Mouse (Mus musculus) gonadal fat pad, adult 2 months (tissue): ENCODE measurements around the gene Lmbr1l. TPM values are rescaled to one million over a fixed set of nuclear protein-coding genes. Genes with fewer than 3 reads are reported as not detected.
"Not testable (repeated sequence)": the region's sequence is repeated elsewhere in the genome, so short reads cannot be mapped to it uniquely, and the experiment has no call there.

ENCODE experiments used
- DNase-seq: peaks from one replicate; pipeline ENCODE4 v3.0.0-alpha.2; 2012; ENCODE audit warnings: low read depth
- polyA plus RNA-seq: library from polyadenylated mRNA; depleted of rRNA; stranded (reverse); fragments of >200 nt; gene quantifications from 2 replicates; pipeline ENCODE4 v1.2.3, GENCODE M21; 2012

Gene Lmbr1l
- polyA plus RNA-seq, 1 experiment, result 37.5 TPM

- no peak for DNase-seq
Observed at GRCm38 (mm10) chr15:98934217-98934839, 16.3 kb upstream of the Lmbr1l start, which contains the start of gene Tuba1b. Gene Tuba1b, minus strand, starts transcription at chr15:98934565.

DNA sequence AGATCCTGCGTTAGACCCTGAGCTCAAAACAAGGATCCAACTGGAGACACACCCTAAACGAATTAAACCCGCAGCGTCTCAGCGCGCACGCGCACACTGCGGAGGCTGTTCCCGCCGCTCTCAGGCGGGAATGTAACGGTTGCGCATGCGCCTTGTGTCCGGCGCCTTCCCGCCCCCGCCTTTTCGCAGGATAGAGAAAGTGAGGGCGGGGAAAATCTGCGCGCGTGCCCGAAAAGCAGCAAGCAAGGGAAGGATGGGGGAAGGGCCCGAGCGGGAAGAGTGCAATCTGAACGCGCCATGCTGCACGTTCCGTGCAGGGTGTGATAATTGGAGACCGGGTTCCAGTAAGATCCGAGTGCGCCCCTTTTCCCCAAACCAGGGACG lies 15.8 kb upstream of the Lmbr1l start:
- DNase-seq, result no peak

DNA sequence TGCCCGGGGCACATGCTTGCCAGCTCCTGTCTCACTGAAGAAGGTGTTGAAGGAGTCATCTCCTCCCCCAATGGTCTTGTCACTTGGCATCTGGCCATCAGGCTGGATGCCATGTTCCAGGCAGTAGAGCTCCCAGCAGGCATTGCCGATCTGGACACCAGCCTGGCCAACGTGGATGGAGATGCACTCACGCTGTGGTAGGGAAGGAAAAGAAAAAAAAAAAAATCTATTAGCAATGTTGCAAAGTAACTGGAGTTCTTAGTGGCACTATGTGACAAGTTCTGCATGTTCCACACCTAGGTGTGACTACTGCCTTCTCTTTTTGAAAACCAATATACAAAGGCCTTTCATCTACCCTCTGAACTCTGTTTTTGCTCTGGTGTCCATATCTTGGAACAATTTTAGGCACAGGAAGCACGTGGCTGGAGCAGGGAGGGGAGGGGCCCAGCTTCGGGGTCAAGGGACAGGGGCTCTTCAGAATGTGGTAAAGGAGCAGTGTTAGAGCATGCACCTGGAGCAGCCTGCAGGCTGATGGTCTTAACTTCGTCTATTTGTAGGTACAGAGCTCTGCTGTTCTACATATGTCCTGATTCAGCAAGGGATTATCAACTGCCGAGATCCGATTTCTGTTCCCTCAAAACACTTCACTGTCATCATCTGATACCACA lies 15.1 kb upstream of the Lmbr1l start:
- not testable (repeated sequence) for DNase-seq

DNA sequence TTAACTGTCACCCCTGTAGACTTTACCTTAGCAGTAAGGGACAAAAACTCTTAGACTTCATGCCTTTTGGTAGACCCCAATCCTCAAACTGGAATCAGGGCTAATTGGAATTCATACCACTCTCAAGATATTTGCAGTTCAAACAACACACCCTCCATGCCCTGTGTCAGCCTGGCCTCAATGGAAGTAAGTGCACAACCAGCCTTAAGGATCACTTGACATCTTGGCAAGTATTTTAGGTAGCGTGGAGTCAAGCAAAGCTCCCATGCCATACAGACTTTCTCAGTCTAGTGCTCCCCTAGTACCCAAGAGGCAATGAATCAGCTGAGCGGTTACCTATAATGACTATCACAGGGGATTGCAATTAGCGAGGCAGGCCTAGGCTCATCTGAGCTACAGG lies 13.0 kb upstream of the Lmbr1l start:
- no peak for DNase-seq

- no peak for DNase-seq
Observed at GRCm38 (mm10) chr15:98930017-98930734, 12.1 kb upstream of the Lmbr1l start.

- DNase-seq, result no peak
Observed at GRCm38 (mm10) chr15:98928598-98929240, 10.7 kb upstream of the Lmbr1l start.

- no peak for DNase-seq
Observed at GRCm38 (mm10) chr15:98927566-98927965, 9.5 kb upstream of the Lmbr1l start.

DNA sequence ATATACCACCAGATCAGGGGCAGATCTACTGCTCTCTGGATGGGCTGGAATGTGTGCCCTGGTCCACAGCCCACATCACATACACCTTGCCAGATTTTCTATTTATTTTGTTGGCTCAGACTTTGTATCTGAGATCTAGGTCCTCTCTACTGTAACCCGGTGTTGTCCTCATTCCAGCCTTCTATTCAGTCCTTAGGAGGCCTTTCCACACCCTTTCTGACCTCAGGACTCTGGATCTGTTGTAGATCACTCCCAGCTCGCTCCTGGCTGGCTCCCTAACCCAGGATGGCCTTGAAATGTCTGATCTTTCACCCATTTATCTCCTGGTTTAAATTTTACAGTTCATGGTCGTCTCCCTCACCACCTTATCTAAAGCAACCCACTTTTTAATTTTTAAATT lies 6.7 kb upstream of the Lmbr1l start:
- no peak for DNase-seq

DNA sequence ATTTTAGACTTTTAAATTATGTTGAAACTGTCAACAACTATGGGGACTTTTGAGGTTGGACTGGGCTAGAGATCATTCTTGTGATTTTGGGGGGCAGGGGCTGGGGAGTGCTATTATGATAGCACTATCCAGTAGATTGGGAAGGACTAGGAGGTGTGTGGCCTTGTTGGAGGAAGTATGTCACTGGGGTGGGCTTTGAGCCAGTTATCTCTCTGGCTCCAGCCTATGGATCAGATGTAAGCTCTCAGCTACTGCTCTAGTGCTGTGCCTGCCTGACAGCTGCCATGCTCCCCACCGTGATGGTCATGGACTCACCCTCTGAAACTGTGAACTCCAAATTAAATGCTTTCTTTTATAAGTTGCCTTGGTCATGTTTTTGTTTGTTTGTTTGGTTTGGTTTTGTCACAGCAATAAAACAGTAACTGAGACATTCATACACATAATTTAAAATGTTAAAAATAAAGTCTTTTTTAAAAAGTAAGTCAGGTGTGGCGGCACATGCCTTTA lies 5.1 kb upstream of the Lmbr1l start:
- no peak for DNase-seq

DNA sequence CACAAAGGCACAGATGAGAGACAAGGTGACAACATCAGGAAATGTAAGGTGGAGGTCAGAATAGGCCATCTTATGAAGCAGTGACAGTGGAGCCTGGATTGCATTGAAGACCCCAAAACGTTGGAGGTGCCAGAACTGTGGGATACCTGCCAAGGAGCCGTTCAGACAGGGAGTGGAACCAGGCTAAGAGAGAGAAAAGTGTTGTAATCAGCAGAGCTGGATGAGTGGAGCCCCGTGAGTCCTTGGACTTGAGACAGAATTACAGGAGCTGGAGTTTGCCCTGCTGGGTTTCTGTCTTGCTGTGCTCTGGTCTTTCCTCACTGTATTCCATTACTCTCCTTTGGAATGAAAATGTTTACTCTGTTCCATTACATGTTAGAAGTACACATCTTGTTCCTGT lies 4.5 kb upstream of the Lmbr1l start:
- DNase-seq, result no peak

DNA sequence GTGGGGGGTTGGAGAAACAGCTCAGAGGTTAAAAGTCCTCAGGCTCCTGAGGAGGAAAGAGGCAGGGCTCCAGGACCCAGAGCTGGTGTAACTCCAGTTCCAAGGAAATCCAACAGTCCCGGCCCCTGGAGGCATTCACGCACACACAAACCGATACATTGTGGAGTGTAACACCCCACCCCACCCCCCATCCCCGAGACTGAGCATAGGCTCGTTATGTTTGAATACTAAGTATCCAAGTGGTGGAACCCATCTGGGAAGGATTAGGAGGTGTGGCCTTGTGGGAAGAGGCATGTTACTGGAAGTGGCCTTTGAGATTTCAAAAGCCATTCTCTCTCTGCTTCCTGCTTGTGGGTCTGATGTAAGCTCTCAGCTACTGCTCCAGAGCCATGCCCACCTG lies 3.5 kb upstream of the Lmbr1l start:
- no peak for DNase-seq

GRCm38 (mm10) chr15:98918499-98918895 lies 466 bp upstream of the Lmbr1l start:
- not testable (repeated sequence) for DNase-seq

GRCm38 (mm10) chr15:98917091-98917490 lies 940 bp downstream of the Lmbr1l start:
- DNase-seq, result no peak

GRCm38 (mm10) chr15:98916016-98916415 lies 2.0 kb downstream of the Lmbr1l start:
- no peak for DNase-seq

GRCm38 (mm10) chr15:98914903-98915302 lies 3.1 kb downstream of the Lmbr1l start:
- DNase-seq, result no peak

- DNase-seq, result no peak
Observed at GRCm38 (mm10) chr15:98904692-98905091, 13.3 kb downstream of the Lmbr1l start.

DNA sequence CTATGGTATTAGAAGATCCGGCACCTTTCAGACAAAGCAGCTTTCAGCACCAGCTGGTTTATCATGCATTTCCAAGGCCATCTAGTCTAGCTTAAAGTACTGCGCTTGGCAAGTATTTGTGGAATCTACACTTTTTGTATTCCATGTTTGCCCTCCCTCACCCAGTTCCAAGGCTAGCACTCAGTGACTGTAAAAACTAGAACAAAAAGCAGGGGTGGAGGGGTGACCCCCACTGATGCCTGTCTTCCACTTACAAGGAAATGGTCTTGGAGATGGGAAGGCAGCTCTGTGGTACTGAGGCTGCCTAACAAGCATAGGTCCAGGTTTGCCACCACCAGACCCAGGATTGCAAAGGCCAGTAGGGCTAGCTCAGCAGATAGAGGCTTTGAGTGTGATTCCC lies 15.4 kb downstream of the Lmbr1l start:
- DNase-seq, result no peak

DNA sequence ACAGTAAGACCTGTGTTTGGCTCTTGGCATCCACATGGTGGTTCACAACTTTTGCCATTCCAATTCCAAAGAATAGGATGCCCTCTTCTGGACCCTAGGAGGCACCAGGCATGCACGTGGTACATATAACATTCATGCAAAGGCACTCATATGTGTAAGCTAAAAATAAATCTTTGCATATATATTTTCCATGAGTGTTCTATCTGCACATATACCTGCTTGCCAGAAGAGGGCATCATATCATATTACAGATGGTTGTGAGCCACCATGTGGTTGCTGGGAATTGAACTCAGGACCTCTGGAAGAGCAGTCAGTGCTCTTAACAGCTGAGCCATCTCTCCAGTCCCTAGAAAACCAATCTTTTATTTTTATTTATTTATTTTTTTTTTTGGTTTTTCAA lies 16.5 kb downstream of the Lmbr1l start:
- no peak for DNase-seq

DNA sequence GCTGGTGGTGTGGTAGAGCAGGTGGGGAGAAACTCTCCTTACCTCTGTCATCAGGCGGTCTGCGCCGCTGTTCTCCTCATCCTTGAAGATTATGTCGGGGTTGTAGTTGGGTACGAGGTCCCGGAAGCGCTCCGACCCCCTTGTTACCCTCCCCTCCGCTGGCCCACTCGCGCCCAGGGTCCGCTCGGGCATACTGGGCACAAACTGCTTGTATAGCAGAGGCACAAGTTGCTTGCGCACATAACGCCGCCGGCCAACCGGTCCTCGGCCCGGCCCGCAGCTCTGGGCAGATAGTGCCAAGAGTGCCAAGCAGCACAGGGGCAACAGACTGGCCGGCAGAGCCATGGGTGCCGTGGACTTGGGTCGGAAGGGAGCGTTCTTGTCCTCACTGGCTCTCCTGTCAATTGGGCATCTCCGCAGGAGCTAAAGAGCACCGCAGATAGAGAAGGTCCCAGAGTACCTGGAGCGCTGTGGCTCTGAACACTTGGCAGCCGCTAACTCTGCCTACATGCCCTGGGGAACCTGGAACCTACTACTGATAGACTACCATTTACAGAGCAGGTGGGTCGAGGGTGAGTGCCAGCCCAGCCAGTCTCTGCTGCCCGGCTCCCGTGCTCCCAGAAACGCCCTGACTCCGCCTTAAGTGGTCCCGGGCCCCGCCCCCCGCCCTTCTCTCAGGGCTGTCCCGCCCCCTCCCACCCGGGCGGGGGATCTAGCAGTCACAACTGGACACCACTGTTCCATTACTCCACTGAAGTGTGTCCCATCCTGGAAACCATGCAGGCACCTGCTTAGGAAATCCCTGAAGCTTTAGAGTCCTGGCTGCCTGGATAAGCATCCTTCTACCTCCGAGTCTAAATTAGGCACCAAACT lies 19.9 kb downstream of the Lmbr1l start, which contains the start of gene Dhh:
Gene Dhh, minus strand, starts transcription at position 613 of the 873 bp plus-strand sequence.
- no peak for DNase-seq

- DNase-seq, result no peak
Observed at GRCm38 (mm10) chr15:98897495-98897894, 20.5 kb downstream of the Lmbr1l start.
